Mouse (Mus musculus): Measurements from ENCODE around the gene Stim1.
"Not testable (repeated sequence)": the region's sequence is repeated elsewhere in the genome, so short reads cannot be mapped to it uniquely, and the experiment has no call there.

Stim1 gene

DNA sequence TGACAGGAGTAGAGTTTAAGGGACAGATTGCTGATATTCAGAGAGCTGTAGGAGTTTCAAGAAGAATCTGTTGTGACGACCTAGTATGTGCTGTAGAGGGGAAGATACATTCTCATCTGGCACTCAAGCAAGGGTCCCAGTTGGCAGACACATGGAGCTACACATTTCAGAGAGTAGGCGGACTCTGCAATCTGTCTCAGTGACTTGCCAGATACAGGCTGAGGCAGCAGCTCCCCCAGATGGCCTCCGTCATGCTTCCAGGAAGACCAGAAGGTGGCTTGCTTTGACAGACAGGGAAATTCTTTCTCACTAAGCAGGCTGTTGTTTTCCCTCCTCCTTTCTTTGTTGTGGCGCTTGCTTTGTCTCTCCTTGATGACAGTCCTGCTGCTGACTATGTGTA lies 102.1 kb downstream of the Stim1 start:
- no peak for DNase-seq (ENCODE audit: low spot score)

DNA sequence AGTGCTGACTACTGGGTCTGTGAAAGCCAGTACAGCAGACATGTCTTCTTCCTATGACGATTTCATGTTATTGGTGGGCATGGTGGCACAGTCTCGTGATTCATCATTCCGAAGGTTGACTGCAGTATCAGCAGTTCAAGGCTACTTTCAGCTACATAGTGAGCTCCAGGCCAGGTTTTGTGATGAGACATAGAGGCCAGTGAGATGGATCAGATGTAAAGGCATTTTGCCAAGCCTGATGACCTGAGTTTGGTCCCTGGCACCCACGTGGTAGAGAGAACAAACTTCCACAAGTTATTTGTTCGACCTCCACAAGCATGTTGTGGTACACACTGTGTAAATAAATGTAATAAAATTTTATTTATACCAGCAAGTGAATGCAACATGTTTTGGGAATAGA lies 102.9 kb downstream of the Stim1 start:
- DNase-seq (ENCODE audit: low spot score), result no peak

DNA sequence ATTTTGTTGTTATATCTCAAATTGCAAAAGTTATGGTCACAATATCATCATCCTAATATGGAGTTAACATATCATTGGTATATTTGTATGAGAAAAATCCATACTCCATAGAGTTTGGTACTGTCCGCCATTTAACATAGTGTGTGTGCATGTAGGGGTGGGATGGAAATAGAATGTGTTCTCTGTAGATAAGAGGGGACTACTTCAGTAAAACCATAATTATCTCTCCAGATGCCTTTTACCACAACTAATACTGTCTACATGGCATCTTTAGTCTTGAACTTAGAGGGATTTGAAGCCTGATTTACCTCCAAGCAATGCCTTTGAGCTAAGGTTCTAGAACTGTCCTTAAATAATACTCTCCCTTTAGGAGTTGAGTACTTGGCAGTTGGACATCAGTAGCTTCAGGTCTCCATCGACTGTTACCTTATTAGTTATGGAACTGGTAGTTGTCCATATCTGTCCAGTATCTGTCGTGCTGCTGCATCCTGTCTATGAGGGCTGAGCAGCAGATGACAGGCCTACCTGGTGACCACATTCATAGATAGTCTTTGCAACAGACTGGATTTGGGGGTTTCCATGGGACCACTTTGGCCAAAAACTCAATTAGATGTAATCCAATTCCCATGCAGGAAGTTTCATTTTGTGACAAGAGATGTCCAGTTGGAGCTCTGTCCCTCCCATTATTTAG lies 105.9 kb downstream of the Stim1 start:
- DNase-seq (ENCODE audit: low spot score), result no peak

DNA sequence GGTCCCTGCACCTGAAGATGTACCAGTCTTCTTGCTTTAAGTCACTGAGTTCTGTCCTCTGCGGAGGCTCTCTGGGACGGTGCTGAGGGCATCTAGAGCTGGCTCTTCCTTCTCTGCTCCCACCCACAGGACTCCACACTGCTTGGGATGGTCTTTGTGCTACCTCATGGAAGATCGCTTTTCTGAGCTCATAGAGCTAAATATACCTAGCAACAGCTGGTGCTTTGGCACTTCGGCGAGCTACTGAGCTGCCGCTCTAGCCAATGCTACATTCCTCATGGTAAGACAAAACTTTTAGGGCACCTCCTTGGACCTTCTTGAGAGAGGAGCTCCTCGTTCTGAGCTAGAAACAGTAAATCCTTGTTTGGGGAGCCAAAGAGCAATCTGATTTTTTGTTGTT lies 115.6 kb downstream of the Stim1 start:
- no peak for DNase-seq (ENCODE audit: low spot score)

DNA sequence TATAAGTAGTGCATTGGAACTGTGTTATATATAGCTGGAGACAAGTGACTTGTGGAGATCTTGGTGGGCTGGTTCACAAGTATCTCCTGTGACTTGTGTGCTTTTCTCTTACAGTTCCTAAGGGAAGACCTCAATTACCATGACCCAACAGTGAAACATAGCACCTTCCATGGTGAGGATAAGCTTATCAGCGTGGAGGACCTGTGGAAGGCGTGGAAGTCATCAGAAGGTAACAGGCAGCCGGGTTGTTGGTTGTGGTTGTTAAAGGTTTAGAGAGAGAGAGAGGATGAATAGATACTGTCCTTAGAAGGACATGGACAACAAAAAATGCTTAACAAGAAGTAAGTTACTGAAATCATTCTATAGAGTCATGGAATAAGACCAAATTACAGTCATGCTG lies 118.4 kb downstream of the Stim1 start:
- no peak for DNase-seq (ENCODE audit: low spot score)

DNA sequence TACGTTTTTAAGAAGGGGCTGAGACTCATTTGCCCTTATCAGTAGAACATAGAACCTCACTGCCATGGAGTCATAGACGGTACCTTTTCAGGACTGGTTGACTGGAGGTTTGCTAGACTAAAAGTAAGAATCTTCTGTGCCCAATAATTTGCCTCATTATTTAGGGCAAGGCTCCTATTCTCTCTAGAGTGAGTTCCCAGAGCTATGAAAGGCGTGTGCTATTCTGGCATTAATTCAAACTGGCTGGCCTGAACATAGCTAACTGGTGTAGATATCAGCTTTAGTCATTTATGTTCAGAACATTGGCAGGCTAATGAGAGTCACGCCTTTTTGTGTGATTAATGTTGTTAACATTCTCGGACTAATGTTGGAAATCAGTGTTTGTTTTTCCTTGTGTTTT lies 121.5 kb downstream of the Stim1 start:
- DNase-seq (ENCODE audit: low spot score), result no peak

DNA sequence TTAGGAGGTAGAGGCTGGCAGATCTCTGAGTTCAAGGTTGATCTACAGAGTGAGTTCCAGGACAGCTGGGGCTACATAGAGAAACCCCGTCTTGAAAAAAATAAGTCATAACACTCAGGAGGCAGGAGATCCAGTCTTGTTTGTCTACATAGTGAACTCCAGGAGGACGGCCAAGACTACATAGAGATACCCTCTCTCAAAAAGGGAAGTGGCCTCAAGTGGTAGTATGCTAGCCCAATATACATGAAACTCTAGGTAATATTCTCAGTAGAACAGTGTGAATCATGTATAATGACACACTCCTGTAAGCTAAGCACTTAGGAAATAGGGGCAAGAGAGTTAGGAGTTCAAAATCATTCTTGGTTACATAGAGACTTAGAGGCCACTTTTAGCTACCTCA lies 126.3 kb downstream of the Stim1 start:
- DNase-seq (ENCODE audit: low spot score), result no peak

DNA sequence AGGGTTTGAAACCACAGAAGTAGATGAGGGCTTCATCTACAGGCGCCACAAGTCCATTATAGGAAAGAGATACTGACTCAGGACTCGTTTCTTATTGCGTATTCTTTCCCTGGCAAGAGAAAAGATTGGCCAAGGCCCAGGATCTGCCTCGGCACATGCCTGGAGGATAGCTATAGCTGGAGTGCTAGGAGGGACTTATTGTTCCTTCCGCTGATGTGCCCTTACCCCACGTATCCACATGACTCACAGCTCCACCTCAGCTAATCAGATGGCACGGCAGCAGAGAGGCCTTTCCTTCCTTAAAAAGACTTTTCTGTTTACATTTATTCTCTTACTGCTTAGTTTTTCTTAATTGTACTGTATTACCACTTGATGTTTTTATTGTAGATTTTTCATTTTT lies 128.3 kb downstream of the Stim1 start:
- no peak for DNase-seq (ENCODE audit: low spot score)

DNA sequence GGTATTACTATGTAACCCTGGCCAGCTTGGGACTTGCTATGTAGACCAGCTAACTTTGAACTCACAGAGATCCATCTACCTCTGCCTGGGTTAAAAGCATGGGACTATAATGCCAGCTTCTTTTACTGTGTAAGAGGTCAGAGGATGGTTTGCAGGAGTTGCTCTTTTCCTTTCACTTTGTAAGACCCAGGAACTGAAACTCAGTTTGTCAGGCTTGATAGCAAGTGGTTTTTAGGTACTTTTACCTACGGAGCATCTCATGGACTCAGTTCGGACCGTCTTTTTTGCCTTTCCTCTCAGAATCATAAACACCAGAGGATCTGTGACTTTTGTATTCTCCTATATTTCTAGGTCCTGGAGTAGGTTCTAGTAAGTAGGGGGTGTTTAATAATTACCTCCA lies 128.7 kb downstream of the Stim1 start:
- no peak for DNase-seq (ENCODE audit: low spot score)

DNA sequence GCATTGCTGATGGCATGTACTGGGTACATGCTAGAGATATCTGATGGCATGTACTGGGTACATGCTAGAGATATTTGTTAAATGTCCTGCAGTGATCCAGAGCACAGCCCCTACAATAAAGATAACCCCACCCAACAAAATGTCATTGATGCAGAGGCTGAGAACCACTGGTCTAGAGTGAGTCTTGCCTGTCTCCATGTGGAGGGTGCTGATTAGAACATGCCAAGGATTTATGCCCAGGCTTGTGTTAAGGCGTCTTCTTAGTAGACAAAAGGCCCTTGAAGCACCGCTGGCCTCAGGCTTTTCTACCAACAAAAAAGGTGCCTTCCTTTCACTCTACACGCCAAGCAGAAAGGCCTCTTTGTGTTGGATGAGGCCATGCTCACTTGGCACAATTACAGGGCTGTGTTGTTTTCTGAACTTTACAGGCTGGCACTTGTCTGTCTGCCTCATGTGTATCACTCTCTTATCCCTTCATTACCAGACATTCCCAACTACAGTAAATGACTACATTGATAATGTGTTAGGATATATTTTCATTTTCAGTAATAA lies 131.7 kb downstream of the Stim1 start:
- no peak for DNase-seq (ENCODE audit: low spot score)

DNA sequence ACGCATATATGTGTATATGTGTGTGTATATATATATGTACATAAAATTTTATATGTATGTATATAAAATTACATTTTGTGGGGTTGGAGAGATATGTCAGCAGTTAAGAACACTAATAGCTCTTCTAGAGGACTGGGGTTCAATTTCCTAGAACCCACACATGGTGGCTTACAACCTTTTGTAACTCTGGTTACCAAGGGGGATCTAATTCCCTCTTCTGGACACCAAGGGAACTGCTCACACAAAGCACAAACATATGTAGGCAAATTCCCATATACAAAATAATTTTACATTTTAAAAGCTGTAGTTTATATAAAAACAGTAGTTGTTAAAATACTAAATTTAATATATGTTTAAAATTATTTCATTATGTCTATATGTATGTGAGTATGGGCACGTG lies 136.5 kb downstream of the Stim1 start:
- no peak for DNase-seq (ENCODE audit: low spot score)

DNA sequence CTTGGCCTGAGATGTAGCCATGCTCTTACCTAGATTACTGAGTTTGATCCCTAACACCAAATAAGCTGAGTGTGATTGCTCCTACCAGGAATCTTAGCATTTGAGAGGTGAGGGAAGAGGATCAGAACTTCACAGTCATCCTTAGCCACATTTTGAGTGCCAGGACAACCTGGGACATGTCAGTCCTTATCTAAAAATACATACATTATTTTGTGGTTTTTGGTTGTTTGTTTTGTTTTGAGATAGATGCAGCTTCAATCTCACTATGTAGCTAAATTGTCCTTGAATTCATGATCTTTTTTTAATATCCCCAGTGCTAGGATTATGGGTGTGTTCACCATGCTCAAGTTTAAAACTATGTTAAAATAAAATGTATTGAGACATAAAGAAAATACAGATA lies 139.8 kb downstream of the Stim1 start:
- no peak for DNase-seq (ENCODE audit: low spot score)

DNA sequence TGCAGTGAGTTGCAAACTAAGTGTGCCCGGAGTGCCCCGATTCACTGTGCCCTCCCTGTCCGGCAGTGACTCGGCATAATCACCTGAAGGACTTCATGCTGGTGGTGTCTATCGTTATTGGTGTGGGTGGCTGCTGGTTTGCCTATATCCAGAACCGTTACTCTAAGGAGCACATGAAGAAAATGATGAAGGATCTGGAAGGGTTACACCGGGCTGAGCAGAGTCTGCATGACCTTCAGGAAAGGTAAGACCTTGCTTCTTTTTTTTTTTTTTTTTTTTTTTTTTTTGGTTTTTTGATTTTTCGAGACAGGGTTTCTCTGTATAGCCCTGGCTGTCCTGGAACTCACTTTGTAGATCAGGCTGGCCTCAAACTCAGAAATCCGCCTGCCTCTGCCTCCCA lies 147.7 kb downstream of the Stim1 start:
- not testable (repeated sequence) for DNase-seq (ENCODE audit: low spot score)

DNA sequence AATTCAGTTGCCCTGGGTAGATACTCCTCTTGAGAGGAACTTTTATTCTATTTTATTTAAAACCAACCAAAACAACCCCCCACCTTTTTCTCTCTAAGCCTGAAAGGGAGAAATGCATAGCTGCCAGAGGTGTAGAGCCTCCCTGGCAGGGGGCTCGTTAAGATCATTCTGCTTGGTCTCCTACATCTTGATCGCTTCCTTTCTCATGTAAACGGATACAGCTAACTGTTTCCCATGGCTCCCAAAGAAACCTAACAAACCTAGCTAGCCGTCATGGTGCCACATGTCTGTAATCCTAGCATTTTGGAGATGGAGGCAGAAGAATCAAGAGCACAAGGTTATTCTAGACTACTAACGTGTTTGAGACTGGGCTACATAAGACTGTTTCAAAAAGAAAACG lies 148.2 kb downstream of the Stim1 start:
- DNase-seq (ENCODE audit: low spot score), result no peak

DNA sequence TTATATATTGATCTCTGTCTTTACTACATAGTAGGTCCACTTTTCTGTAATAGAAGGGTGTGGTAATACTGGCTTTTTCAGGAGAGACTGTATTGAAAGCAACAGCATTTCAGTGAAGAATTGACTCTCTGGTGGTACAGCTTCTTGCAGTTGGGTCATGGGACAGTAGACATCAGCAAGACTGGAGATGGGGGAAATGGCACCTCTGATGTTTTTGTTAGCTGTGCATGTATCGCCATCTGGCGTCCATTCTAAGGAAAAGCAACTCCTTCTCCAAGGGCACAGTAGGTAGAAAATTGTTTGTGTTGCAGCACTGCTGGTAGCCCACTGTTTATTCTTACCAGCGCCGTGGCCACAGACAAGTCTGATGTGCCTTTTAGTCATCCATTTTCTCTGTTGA lies 149.8 kb downstream of the Stim1 start:
- peak; percentile 89 for DNase-seq (ENCODE audit: low spot score)

DNA sequence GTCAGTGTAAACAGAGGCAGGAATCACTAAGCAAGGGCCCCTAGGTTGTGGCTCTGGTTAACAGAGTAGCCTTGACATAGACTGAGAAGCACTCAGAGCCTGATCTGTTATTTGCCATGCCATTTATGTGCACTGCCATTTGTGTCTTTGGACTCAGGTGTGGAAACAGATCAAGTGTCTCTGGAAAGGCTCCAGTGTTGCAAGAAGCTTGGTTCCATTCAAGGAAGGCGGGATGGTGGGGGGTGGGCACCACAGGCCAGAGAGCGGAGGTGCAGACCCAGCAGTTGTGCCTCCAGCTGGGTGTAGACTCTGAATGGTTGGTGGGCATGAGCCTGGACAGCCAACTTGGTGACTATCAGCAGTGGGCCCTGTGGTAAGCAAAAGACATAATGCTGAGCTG lies 154.4 kb downstream of the Stim1 start:
- no peak for DNase-seq (ENCODE audit: low spot score)

DNA sequence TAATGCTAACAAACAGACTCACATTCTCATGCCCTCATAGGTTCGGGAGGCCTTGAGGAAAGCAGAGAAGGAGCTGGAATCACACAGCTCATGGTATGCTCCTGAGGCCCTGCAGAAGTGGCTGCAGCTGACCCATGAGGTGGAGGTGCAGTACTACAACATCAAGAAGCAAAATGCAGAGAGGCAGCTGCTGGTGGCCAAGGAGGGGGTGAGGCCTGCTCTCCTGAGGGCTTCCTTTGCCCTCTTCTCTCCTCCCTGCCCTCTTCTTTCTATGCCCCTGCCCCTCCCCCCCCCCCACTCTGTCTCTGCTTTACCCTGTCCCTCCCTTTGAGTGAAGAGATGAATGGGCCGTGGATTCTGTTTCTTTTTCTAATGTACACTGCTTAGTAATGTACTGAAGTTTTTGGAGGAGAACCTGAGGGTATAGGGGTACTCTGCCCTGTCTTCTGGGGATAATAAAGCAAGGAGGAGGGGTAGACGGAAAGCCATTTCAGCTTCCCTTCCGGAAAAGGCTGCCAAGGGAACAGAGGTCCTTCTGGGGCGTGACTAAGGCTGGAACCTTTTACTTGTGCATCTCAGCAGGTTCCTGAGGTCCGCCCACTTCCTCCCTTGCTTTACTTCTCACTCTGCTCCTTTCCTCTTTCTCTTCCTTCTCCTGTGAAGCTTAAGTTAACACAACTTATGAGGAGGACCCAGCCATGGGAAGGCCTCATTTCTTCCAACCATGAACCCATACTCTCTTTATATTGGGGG lies 158.5 kb downstream of the Stim1 start:
- no peak for DNase-seq (ENCODE audit: low spot score)

DNA sequence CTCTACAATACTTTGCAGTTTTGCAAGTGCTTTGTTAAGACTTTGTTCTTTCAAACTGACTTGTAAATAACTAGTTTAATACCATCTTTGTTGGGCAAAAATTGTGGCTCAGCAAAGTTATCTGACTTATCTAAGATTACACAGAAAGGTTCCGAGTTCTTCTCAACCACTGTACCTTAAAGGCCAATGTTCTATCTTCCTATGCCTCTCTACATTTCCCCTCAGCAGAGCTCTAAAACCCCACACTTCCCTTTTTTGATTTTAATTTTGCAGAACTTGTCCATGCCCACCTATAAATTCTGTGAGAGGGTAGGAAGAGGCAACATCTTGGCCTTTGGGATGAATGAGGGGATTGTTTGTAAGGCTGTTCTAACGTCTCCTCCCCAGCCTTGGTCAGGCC lies 166.7 kb downstream of the Stim1 start:
- no peak for DNase-seq (ENCODE audit: low spot score)

DNA sequence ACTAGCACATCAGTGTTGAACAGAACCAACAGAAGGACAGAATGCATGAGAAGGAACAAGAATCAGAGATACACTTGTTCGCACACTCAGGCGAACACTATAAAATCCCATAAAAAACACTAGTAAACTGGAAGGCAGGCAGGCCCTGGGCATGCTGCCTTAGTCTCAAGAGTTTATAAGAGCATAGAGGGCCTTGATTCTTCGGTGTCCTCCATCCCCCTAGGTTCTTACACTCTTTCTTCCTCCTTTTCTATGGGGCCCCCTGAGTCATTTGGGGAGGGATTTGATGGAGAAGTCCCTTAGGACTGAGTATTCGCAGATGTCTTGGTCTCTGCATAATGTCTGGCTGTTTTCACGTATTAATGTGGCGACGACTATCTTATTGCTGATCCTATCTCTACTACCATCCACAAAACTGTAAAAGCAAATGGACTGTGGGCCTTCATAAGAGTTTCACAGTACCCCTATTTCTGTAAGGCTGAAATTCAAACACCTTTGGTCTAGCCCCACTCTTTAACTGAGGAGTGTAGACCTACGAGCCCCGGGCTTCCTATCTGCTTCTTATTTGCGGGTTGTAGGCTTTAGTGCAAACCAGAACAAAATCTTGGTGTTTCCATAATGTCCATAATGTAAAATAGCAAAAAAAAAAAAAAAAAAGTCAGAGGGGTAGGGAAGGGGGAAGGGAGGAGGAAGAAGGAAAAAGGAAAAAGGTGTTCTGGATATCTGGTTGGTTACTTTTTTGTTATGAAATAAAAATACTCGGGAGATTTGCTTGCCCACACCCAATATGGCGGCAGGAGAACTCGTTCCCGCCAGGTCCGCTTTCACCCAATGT lies 173.4 kb downstream of the Stim1 start:
- DNase-seq (ENCODE audit: low spot score), result peak; percentile 35

DNA sequence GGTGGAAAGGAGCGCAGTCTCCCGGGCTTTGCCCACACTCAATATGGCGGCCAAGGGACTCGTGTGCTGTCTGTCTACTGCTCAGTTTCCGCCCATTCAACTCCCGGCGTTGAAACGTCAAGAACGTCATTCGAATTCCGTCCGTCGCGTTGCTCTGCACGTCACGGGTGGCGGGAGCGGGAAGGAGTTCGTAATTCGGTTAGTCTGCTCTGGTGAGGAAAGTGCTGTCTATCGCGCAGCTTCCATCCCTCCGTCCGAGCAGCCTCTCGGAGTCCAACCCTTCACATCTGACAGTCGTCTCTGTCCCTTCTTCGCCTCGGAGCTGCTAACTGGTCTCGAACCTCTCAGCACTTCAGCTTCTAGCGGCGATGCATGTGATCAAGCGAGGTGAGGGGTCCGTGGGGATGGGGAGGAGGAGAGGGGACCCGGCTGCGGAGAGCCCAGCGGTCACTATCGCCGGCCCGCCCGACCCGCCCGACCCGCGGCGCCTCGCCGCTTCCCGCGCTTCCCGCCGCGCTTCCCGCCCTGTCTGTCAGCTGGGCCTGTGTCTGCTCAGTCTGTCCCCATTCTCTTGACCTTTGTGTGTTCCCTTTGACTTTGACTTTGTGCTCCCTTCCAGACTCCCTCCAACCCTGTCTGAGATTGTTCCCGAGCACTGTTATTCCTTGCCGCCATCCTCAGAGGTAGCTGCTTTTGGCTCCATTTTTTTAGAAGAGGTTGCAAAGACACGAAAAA lies 174.2 kb downstream of the Stim1 start, which contains the start of gene Rrm1:
Gene Rrm1 (plus strand): TSS at position 39 of the 735 bp plus-strand sequence.
- peak; percentile 96 for DNase-seq (ENCODE audit: low spot score)

DNA sequence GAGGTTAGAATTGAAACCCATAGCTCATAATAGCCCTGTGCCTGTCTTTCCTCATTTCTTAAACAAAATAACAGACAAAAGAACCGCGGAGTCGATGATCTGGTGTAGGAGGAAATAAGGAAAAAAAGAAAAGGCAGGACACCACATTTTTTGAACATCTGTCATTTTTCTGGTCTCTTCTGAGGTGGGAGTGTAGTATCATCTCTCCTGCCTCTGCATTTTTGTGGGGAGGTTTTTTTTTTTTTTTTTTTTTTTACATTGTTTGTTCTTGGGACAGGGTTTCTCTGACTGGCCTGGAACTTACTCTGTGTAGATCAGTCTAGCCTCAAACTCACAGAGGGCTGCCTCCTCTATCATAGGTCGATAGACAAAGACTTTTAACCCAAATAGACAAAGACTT lies 174.8 kb downstream of the Stim1 start:
- DNase-seq (ENCODE audit: low spot score), result no peak

DNA sequence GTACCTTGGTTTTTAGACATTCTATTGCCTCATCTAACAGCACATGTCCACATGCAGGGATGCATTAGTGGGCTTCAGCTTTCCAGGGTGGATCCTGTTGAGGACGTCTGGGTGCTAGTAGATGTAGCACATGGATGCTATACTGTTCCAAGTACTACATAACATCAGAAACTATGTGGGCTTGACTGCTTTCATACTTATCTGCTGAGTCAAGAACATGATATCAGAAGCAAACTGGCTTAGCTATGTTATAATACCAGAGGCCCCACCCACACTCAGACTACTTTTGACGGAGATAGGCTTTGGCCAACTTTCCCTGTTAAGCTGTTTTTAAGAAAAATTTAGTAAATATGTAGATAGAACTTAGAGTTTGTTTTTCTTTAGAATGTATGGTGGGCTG lies 176.7 kb downstream of the Stim1 start:
- DNase-seq (ENCODE audit: low spot score), result no peak
